Mouse (Mus musculus): Measurements from ENCODE around the gene Llph. TPM values are rescaled to one million over a fixed set of nuclear protein-coding genes. Genes with fewer than 3 reads are reported as not detected.

The Llph gene
- polyA plus RNA-seq, 1 experiment from 2014 or later = 36.6 TPM

DNA sequence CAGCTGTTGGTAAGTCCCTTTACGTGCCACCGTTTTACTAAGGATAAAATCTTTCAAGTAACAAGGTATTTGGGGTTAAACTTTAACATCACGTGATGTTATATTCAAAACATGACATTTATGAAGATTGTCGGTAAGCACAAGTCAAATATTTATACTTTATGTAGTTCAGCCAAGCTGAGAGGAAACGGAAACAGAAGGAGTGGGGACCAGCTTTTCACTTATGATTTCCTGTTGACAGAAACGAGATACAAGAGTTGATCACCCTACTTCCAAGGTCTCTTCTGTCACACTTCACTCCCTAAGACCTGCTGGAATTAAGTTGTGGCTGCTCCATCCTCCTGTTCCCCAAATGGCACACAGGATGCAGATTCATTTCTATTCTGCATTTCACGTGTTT, 6.1 kb upstream of the Llph start:
- Histone ChIP-seq H3K9me3 (replicated peaks) (no peaks in the 10 kb centered on the region), H3K4me1 (no peaks in the 10 kb centered on the region), H3K9ac (replicated peaks) (no peak overlapping the region), H3K4me3 (replicated peaks) (no peak overlapping the region), H3K4me2 (no peak overlapping the region), H3K36me3 (peaks cover 20% of the 10 kb centered on the region), H3K27ac (replicated peaks) (no peak overlapping the region), H3K27me3 (replicated peaks) (no peaks in the 10 kb centered on the region)
- ATAC-seq (ENCODE audit: low FRiP score) = no peak
- 86% methylated on average over 7 of the region's 7 CpGs for whole genome bisulfite sequencing

DNA sequence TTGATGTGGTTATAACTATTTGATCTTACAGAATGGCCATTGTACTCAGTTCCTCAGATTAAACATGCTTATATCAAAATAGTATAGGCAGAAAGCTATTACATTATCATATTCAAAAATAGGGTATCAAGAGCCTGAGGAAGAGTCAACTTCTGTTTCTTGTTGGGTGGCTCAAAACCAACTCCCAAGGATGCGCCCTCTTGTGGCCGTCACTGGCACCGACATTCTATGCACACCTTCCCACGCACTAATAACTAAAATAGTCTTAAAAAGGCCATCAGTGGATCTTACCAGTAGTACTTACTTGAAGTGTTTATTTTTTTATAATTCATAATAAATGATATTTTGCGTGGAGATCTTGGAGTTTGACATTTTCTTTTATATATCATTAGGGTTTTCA, 4.8 kb downstream of the Llph start:
- H3K9me3 ChIP-seq (replicated peaks) = no peaks in the 10 kb centered on the region
- H3K27me3 ChIP-seq (replicated peaks) = no peaks in the 10 kb centered on the region
- H3K9ac ChIP-seq (replicated peaks) = no peak overlapping the region
- no peak overlapping the region for H3K4me3 ChIP-seq (replicated peaks)
- no peak overlapping the region for H3K27ac ChIP-seq (replicated peaks)
- no peak overlapping the region for H3K4me2 ChIP-seq
- peaks cover 19% of the 10 kb centered on the region for H3K4me1 ChIP-seq
- no peak for ATAC-seq (ENCODE audit: low FRiP score)
- H3K36me3 ChIP-seq = peaks cover 23% of the 10 kb centered on the region
- 35% methylated on average over 5 of the region's 5 CpGs for WGBS

DNA sequence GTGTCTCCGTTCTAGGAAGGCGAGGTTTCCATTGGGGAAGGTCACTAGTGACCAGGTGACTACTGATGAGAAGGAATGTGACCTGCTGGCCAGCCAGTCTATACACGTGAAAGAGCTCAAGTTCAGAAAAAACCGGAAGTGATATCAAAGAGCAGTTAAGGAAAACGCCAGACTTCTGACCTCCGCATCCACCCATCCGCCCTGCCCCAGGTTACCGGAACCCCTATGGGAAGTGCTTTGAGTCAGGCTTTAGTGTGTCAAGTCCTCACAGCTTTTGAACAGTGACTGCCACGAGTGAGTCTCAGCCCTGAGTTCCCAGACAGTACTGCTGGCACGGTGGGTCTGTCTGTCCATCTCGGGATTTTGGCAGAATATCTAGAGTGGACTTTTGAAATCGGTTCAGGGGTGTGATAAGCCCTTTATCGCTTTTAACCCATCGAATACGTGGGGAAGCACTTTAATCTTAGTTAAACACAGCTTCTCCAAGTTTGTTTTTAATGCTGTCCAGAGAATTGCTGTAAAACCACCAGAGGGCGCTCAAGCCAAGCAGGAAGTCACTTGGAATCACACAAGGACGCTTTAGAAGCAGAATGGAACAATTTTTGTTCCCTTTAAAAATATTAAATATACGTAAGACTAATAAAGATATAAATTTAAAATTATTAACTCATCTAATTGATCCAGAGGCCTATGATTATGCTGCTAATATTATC, 6.9 kb downstream of the Llph start:
- peaks cover 6% of the 10 kb centered on the region for H3K4me1 ChIP-seq
- H3K27ac ChIP-seq (replicated peaks) = no peak overlapping the region
- H3K36me3 ChIP-seq = peaks cover 23% of the 10 kb centered on the region
- H3K9ac ChIP-seq (replicated peaks) = no peak overlapping the region
- no peaks in the 10 kb centered on the region for H3K9me3 ChIP-seq (replicated peaks)
- 36% methylated on average over 18 of the region's 18 CpGs for WGBS
- no peaks in the 10 kb centered on the region for H3K27me3 ChIP-seq (replicated peaks)
- H3K4me2 ChIP-seq = no peak overlapping the region
- no peak overlapping the region for H3K4me3 ChIP-seq (replicated peaks)
- no peak for ATAC-seq (ENCODE audit: low FRiP score)

DNA sequence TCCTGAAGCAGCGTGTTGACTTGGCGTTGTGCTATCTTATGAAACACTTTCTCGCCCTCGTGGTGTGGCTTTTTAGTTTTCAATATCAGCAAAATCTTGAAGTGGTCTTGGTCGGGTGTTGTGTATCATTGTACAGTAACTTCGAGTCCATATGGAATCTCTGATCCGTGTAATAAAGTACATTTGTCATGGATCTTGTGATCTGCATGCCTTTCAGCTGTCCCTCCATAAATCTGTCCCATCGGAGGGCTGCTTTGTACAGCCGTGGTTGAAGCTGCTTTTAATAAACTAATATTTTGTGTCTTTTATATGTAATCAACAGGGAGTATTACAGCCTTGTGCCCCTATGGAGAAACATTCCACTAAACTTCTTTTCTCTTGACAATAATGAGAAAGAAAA, 10.0 kb downstream of the Llph start:
- H3K9me3 ChIP-seq (replicated peaks) = no peaks in the 10 kb centered on the region
- 0 out of 2 replicates have a peak, but pooled peaks cover 5% of the 10 kb centered on the region for H3K27me3 ChIP-seq (replicated peaks)
- H3K4me2 ChIP-seq = no peak overlapping the region
- peaks cover 6% of the 10 kb centered on the region; the same call in 1 of the 2 replicates for H3K36me3 ChIP-seq
- WGBS = 55% methylated on average over 9 of the region's 9 CpGs
- no peaks in the 10 kb centered on the region for H3K4me1 ChIP-seq
- no peak overlapping the region for H3K27ac ChIP-seq (replicated peaks)
- H3K4me3 ChIP-seq (replicated peaks) = no peak overlapping the region
- H3K9ac ChIP-seq (replicated peaks) = no peak overlapping the region
- ATAC-seq (ENCODE audit: low FRiP score) = no peak

DNA sequence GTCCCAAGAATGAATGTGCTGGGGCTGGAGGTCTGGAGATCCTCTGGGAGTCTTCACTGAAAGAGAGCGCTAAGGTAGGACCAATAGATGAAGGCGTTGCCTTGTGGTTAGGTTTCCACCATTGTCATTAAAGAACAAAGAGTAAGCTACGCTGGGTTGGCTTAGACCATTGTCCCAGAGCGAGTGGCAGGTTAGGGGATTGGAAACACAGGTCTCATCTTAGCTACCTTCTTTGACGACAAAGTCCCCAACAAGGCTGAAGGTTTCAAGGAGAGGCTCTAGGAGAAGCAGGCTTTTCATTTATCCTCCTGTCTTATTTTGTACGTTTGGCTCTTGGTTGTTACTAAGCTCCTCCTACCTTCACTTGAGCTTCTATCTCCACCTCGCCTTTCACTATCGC, 11.4 kb downstream of the Llph start:
- no peaks in the 10 kb centered on the region for H3K9me3 ChIP-seq (replicated peaks)
- no peak overlapping the region for H3K4me3 ChIP-seq (replicated peaks)
- no peak overlapping the region for H3K4me2 ChIP-seq
- no peak overlapping the region for H3K9ac ChIP-seq (replicated peaks)
- no peaks in the 10 kb centered on the region for H3K4me1 ChIP-seq
- 97% methylated on average over 8 of the region's 8 CpGs for WGBS
- no peak overlapping the region for H3K27ac ChIP-seq (replicated peaks)
- 0 out of 2 replicates have a peak, but pooled peaks cover 5% of the 10 kb centered on the region for H3K27me3 ChIP-seq (replicated peaks)
- no peaks in the 10 kb centered on the region for H3K36me3 ChIP-seq
- ATAC-seq (ENCODE audit: low FRiP score) = no peak

DNA sequence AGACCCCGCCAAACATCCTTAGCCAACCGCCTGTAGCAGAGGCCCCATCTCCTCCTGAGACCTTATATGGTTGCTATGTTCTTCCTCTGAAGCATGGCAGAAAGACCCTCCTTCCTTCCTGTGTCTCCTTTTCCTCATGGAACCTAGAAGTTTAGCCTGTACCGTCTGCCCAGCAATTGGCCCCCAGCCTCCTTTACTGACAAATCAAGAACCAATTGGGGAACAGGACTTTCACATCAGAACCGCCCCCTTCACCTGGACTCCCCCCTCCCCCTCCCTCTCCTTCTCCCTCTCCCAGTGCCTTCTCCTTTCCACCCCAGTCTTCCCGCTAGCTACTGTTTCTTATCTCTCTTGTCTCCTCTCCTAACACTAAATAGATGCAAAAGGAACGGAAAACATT, 12.6 kb downstream of the Llph start:
- Histone ChIP-seq H3K9me3 (replicated peaks) (no peaks in the 10 kb centered on the region), H3K4me3 (replicated peaks) (no peak overlapping the region), H3K36me3 (no peaks in the 10 kb centered on the region), H3K27ac (replicated peaks) (no peak overlapping the region), H3K9ac (replicated peaks) (no peak overlapping the region), H3K27me3 (replicated peaks) (0 out of 2 replicates have a peak, but pooled peaks cover 5% of the 10 kb centered on the region), H3K4me2 (no peak overlapping the region), H3K4me1 (no peaks in the 10 kb centered on the region)
- no peak for ATAC-seq (ENCODE audit: low FRiP score)
- WGBS = 67% methylated on average over 6 of the region's 6 CpGs

- whole genome bisulfite sequencing = 75% methylated on average over 6 of the region's 6 CpGs
- H3K36me3 ChIP-seq = no peaks in the 10 kb centered on the region
- H3K9me3 ChIP-seq (replicated peaks) = no peaks in the 10 kb centered on the region
Observed at GRCm38 (mm10) chr10:120242421-120242820, 15.6 kb downstream of the Llph start.

DNA sequence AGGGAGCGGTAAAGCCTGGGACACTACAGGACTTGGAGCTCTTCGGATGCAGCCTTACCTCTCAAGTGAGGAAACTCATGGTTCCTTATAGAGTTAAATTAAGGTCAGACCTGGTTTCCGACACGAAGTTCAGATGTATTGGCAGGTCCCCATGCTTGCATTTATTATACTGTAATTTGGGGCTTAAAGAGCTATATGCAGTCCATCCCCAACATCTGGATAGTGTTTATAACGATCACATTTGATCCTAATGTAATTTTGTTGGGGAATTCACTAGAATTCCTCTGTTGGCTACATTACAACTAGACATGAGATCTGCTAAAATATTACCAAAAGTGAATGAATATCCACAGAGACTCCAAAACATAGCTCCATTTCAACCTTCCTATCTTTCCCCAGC, 18.8 kb downstream of the Llph start:
- ATAC-seq (ENCODE audit: low FRiP score) = no peak
- 87% methylated on average over 5 of the region's 5 CpGs for whole genome bisulfite sequencing
- no peaks in the 10 kb centered on the region; the same call in 1 of the 2 replicates for H3K27me3 ChIP-seq (replicated peaks)
- H3K36me3 ChIP-seq = no peaks in the 10 kb centered on the region
- H3K9me3 ChIP-seq (replicated peaks) = no peaks in the 10 kb centered on the region
- H3K4me1 ChIP-seq = peaks cover 2% of the 10 kb centered on the region; the same call in 1 of the 2 replicates
- no peak overlapping the region for H3K4me2 ChIP-seq
- no peak overlapping the region for H3K9ac ChIP-seq (replicated peaks)
- H3K27ac ChIP-seq (replicated peaks) = no peak overlapping the region
- no peak overlapping the region for H3K4me3 ChIP-seq (replicated peaks)

More at GRCm38 (mm10) chr10:120242421-120242820, 15.6 kb downstream of the Llph start:
- peaks cover 2% of the 10 kb centered on the region; the same call in 1 of the 2 replicates for H3K4me1 ChIP-seq
- no peak overlapping the region for H3K4me3 ChIP-seq (replicated peaks)
- H3K27me3 ChIP-seq (replicated peaks) = 0 out of 2 replicates have a peak, but pooled peaks cover 5% of the 10 kb centered on the region
- H3K9ac ChIP-seq (replicated peaks) = no peak overlapping the region
- no peak overlapping the region for H3K27ac ChIP-seq (replicated peaks)
- no peak overlapping the region for H3K4me2 ChIP-seq
- ATAC-seq (ENCODE audit: low FRiP score) = no peak

DNA sequence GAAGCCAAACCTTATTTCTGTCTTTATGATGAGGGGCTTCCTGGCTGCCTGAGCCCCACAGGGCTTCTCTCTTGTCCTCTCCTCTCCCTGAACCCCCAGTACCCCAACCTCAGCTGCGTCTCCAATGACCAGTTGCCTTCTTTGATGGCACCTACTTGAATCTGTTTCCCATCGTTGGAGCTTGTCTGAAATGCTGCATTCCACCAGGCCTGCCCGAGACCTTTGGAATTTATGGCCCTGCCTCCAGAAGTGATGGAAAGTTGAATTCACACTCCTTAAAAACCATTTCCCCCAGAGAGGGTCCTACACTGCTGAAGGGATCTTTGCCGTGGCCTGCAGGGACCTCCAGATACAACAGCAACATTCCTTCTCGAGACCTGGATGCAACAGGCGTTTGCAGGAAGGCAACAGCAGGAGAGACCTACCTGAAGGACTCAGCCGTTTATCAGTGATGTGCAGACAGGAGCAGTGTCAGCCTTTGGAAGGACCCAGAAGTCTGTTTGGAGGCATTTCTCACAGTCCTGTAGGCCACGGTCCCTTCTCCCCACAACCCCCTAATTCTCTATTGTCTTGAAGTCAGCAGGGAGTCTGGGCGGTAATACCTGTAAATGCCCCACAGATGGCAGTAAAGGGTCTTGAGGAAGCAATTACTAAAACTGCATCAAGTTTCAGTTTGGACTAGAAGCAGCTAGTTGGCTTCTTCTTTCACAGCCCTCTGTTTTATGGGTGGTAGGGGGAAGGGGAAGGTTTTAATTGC, 20.3 kb downstream of the Llph start:
- H3K4me1 ChIP-seq = peaks cover 2% of the 10 kb centered on the region; the same call in 1 of the 2 replicates
- H3K27ac ChIP-seq (replicated peaks) = no peak overlapping the region
- no peak overlapping the region for H3K4me3 ChIP-seq (replicated peaks)
- H3K27me3 ChIP-seq (replicated peaks) = no peaks in the 10 kb centered on the region; the same call in 1 of the 2 replicates
- no peaks in the 10 kb centered on the region for H3K36me3 ChIP-seq
- ATAC-seq (ENCODE audit: low FRiP score) = no peak
- 0 out of 2 replicates have a peak overlapping the region, but pooled peaks have one; percentile 9 for H3K4me2 ChIP-seq
- 19% methylated on average over 9 of the region's 9 CpGs for WGBS
- H3K9ac ChIP-seq (replicated peaks) = no peak overlapping the region
- H3K9me3 ChIP-seq (replicated peaks) = no peaks in the 10 kb centered on the region

DNA sequence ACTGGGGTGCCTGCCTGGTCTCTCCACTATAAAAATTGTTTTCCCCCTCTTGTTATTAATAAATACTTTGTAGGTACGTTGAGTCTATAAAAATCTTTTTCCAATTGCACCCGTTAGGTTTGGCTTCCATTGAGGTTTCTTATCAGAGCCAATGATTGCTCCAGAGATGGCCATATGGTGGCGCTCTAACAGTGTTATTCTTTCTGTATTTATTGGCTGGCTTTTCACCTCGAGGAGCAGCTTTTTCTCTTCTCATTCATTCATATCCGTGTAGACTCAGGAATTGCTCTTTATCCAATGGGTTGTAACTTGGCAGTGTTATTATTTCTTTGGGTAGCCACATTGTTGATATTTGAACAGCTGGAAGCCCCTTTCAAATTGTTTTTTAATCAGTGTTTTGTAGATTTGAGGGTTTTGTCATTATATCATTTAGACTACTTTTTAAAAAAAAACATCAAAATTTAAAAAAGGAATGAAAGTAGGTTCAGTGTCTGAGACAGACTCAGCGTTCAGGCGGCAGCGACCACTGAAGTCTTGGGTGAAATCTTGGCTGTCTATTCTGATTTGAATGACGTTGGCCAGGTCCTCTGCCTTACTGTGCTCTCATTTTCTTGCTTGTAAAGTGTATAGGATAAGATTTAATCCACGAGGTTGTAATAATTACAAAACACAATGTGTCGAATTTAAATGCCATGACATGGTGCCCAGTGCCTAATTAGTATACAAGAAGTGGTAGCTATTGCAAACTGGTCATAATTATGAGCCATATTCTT, 24.2 kb downstream of the Llph start:
- no peak overlapping the region for H3K4me3 ChIP-seq (replicated peaks)
- H3K4me1 ChIP-seq = peaks cover 2% of the 10 kb centered on the region; the same call in 1 of the 2 replicates
- no peaks in the 10 kb centered on the region for H3K36me3 ChIP-seq
- H3K27ac ChIP-seq (replicated peaks) = no peak overlapping the region
- no peak overlapping the region for H3K4me2 ChIP-seq
- WGBS = 62% methylated on average over 11 of the region's 11 CpGs
- no peaks in the 10 kb centered on the region; the same call in 1 of the 2 replicates for H3K27me3 ChIP-seq (replicated peaks)
- H3K9ac ChIP-seq (replicated peaks) = no peak overlapping the region
- ATAC-seq (ENCODE audit: low FRiP score) = no peak
- H3K9me3 ChIP-seq (replicated peaks) = no peaks in the 10 kb centered on the region

DNA sequence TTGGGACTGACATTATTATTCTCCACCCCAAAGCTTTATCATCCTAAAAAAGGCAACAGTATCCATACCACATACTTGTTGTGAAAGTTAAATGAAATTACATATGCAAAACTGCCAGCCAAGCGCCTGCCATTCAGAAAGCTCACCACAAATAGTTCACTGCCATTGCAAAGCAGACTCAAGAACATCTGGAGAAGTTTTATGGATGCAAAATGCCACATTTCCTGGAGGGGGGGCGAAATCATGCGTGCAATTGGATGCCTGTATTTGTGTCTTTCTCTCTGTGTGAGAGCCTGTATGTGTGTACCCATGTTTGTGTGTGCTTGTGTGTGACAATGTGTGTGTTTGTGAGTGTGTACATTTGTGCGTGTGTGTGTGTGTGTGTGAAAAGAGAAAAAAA, 24.9 kb downstream of the Llph start:
- H3K36me3 ChIP-seq = no peaks in the 10 kb centered on the region
- 87% methylated on average over 4 of the region's 4 CpGs for WGBS
- ATAC-seq (ENCODE audit: low FRiP score) = no peak
- H3K4me3 ChIP-seq (replicated peaks) = no peak overlapping the region
- no peak overlapping the region for H3K4me2 ChIP-seq
- H3K27me3 ChIP-seq (replicated peaks) = no peaks in the 10 kb centered on the region; the same call in 1 of the 2 replicates
- H3K9me3 ChIP-seq (replicated peaks) = no peaks in the 10 kb centered on the region
- no peak overlapping the region for H3K27ac ChIP-seq (replicated peaks)
- H3K4me1 ChIP-seq = peaks cover 2% of the 10 kb centered on the region; the same call in 1 of the 2 replicates
- no peak overlapping the region for H3K9ac ChIP-seq (replicated peaks)

All from neural tube, embryonic 15.5 days (tissue).